Mouse (Mus musculus) forebrain, embryonic 12.5 days (tissue): ENCODE measurements around the gene C3. TPM values are rescaled to one million over a fixed set of nuclear protein-coding genes. Genes with fewer than 3 reads are reported as not detected.
A peak's percentile ranks its signal among the peaks of the same experiment; 100 is the strongest.

Experiments used
- ATAC-seq: fragments of 200-750 bp; cut with Nextera tagmentation; 2 replicates; pipeline ENCODE4 v1.8.0; 2017; ENCODE audit warnings: moderate TSS enrichment; ENCODE audit not compliant: low FRiP score
- H3K27ac ChIP-seq: fragments of 300-500 bp; sonication (generic); 2 replicates; pipeline ENCODE4 v1.5.1; 2016; ENCODE audit warnings: mild to moderate bottlenecking
- H3K27me3 ChIP-seq: fragments of 300-500 bp; sonication (generic); 2 replicates; pipeline ENCODE4 v1.6.1; 2016; ENCODE audit warnings: mild to moderate bottlenecking
- H3K36me3 ChIP-seq: fragments of 300-500 bp; sonication (generic); replicated peaks from 2 replicates; pipeline ENCODE4 v1.6.1; 2016; ENCODE audit warnings: mild to moderate bottlenecking
- H3K4me1 ChIP-seq: fragments of 300-500 bp; sonication (generic); 2 replicates; pipeline ENCODE4 v1.6.1; 2016
- H3K4me2 ChIP-seq: fragments of 300-500 bp; sonication (generic); 2 replicates; pipeline ENCODE4 v1.6.1; 2016; ENCODE audit warnings: mild to moderate bottlenecking, moderate library complexity
- H3K4me3 ChIP-seq: fragments of 300-500 bp; sonication (generic); replicated peaks from 2 replicates; pipeline ENCODE4 v1.5.1; 2016; ENCODE audit warnings: mild to moderate bottlenecking
- H3K9ac ChIP-seq: fragments of 300-500 bp; sonication (generic); 2 replicates; pipeline ENCODE4 v1.6.1; 2016; ENCODE audit warnings: mild to moderate bottlenecking
- H3K9me3 ChIP-seq: fragments of 300-500 bp; sonication (generic); 2 replicates; pipeline ENCODE4 v1.6.1; 2016
- WGBS: fragments of 180-500 bp; shearing (Covaris S2); methylation state at CpG from one replicate; pipeline ENCODE4 v1.1.7; 2016; 5-methylcytosine and 5-hydroxymethylcytosine counted together
- polyA plus RNA-seq: library from polyadenylated mRNA; unstranded; fragments of >200 nt; fragmentation: Nextera tagmentation; extraction: Ambion mirVana; gene quantifications from 2 replicates; pipeline ENCODE4 v1.2.1, GENCODE M21; 2016

C3 gene
- polyA plus RNA-seq, 1 experiment from 2014 or later = 0.04 TPM

GRCm38 (mm10) chr17:57248201-57248699, 20.3 kb upstream of the C3 start, which contains the start of gene Gpr108:
Gpr108 (minus strand) TSS chr17:57248446.
- peaks cover 17% of the 10 kb centered on the region for H3K36me3 ChIP-seq
- H3K4me2 ChIP-seq = peak within 1 kb of the TSS; percentile 85
- WGBS = under 1% methylated on average over 12 of the region's 12 CpGs
- peak within 1 kb of the TSS; percentile 72 for H3K9ac ChIP-seq
- H3K4me1 ChIP-seq = peaks cover 36% of the 10 kb centered on the region
- no peaks in the 10 kb centered on the region for H3K27me3 ChIP-seq
- peak; percentile 69 for ATAC-seq
- H3K27ac ChIP-seq = peak within 1 kb of the TSS; percentile 95
- peak within 1 kb of the TSS; percentile 64 for H3K4me3 ChIP-seq
- H3K9me3 ChIP-seq = no peaks in the 10 kb centered on the region

GRCm38 (mm10) chr17:57247393-57248200, 19.7 kb upstream of the C3 start:
- peak; percentile 93 for ATAC-seq

DNA sequence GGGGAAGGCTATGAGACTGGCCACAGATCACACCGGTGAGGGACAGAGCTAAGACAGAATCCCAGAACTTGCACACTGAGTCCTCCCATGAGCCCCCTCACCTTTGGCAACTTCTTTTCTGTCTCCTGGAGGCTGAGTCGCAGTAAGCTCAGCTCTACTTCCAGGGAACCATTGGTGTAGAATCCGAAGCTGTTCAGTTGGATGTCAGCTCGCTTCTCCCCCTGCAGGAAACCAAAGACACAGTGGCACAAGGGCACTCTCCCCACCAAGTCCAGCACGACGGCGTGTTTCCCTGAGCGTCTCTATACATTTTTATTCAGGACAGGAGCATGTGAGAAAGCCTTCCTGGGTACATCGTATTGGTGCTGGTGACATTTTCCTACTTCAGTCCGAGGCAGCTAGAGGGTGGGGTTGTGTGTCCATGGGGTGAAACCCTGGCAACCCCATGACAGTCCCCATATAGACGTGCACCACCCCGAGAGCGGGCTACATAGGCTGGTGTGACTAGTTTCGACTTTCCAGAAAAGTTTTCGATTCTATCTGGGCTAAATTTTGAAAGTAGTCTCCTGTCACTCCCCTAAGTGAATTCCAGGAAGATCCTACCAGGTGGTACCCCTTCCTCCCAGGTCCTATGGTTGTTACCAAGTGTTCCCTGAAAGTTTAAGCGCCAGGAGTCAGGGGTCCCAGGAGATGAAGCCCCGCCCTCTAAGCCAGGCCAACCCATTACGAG, 18.9 kb upstream of the C3 start:
- Histone ChIP-seq H3K9ac (peak overlapping the region; percentile 72), H3K4me2 (peak overlapping the region; percentile 65), H3K27ac (peak overlapping the region; percentile 95), H3K36me3 (peaks cover 29% of the 10 kb centered on the region), H3K9me3 (no peaks in the 10 kb centered on the region), H3K4me3 (peak overlapping the region; percentile 64), H3K4me1 (peaks cover 36% of the 10 kb centered on the region), H3K27me3 (no peaks in the 10 kb centered on the region)
- WGBS = 6% methylated on average over 18 of the region's 18 CpGs
- ATAC-seq = peak; percentile 0; the same call in 1 of the 2 replicates

More at GRCm38 (mm10) chr17:57247393-57248200, 19.7 kb upstream of the C3 start:
- Histone ChIP-seq H3K9me3 (no peaks in the 10 kb centered on the region), H3K9ac (peak overlapping the region; percentile 72), H3K27me3 (no peaks in the 10 kb centered on the region), H3K4me3 (peak overlapping the region; percentile 64), H3K27ac (peak overlapping the region; percentile 95), H3K4me2 (peak overlapping the region; percentile 85), H3K4me1 (peaks cover 36% of the 10 kb centered on the region), H3K36me3 (peaks cover 21% of the 10 kb centered on the region)
- under 1% methylated on average over 46 of the region's 46 CpGs for WGBS

- peaks cover 34% of the 10 kb centered on the region for H3K36me3 ChIP-seq
- H3K27ac ChIP-seq = no peak overlapping the region
- no peak for ATAC-seq
- 93% methylated on average over 10 of the region's 10 CpGs for WGBS
- no peaks in the 10 kb centered on the region for H3K27me3 ChIP-seq
- no peak overlapping the region for H3K9ac ChIP-seq
- no peak overlapping the region for H3K4me3 ChIP-seq
- peaks cover 29% of the 10 kb centered on the region for H3K4me1 ChIP-seq
- H3K4me2 ChIP-seq = no peak overlapping the region
- no peaks in the 10 kb centered on the region for H3K9me3 ChIP-seq
These were observed 17.5 kb upstream of the C3 start for GRCm38 (mm10) chr17:57245311-57245929.

DNA sequence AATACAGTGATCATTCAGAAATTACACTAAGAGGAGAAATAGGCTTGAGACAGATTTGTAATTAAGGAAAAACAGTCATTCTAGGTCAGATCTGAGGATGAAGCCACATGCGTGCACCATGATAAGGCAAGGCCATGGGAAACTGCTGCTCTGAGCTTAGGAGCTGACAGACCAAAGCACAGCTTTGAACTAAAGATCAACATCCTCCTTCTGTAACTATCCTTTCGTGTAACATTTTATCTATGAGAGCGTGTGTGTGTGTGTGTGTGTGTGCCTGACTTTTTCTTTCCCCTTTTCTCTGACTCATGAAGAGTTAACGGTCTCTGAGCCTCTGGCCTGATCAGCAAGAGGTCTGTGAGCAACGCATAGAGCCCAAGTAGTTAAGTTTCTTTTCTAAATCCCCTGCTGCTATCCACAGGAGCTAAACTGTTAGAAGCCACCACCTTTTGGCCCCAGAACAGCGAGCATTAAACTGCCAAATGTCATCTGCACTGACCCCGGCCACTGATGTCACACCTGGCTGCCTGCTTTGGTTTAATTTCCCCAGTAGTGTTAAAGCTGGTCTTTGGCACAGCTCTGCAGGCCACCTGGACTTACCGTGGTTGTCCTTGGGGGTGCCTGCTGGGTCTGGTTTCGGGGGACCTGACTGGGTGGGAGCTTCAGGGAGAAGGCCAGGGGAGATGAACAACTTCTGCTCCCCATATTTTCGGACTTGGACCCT, 15.9 kb upstream of the C3 start:
- Histone ChIP-seq H3K36me3 (peaks cover 34% of the 10 kb centered on the region), H3K9ac (0 out of 2 replicates have a peak overlapping the region, but pooled peaks have one; percentile 17), H3K4me3 (no peak overlapping the region), H3K9me3 (no peaks in the 10 kb centered on the region), H3K27ac (no peak overlapping the region), H3K4me2 (no peak overlapping the region), H3K4me1 (peaks cover 18% of the 10 kb centered on the region), H3K27me3 (no peaks in the 10 kb centered on the region)
- no peak for ATAC-seq
- 82% methylated on average over 10 of the region's 10 CpGs for WGBS

GRCm38 (mm10) chr17:57237181-57237580, 9.2 kb upstream of the C3 start:
- no peaks in the 10 kb centered on the region for H3K9me3 ChIP-seq
- H3K27me3 ChIP-seq = no peaks in the 10 kb centered on the region; the same call in 1 of the 2 replicates
- no peak overlapping the region for H3K4me2 ChIP-seq
- H3K9ac ChIP-seq = no peak overlapping the region
- H3K4me3 ChIP-seq = no peak overlapping the region
- H3K4me1 ChIP-seq = no peaks in the 10 kb centered on the region
- WGBS = 94% methylated on average over 9 of the region's 9 CpGs
- ATAC-seq = no peak
- peaks cover 42% of the 10 kb centered on the region for H3K36me3 ChIP-seq
- no peak overlapping the region for H3K27ac ChIP-seq

GRCm38 (mm10) chr17:57235803-57236202, 7.9 kb upstream of the C3 start:
- Histone ChIP-seq H3K4me3 (no peak overlapping the region), H3K27me3 (no peaks in the 10 kb centered on the region; the same call in 1 of the 2 replicates), H3K36me3 (peaks cover 34% of the 10 kb centered on the region), H3K9me3 (no peaks in the 10 kb centered on the region), H3K4me1 (no peaks in the 10 kb centered on the region), H3K4me2 (no peak overlapping the region), H3K27ac (no peak overlapping the region), H3K9ac (no peak overlapping the region)
- WGBS = 86% methylated on average over 5 of the region's 5 CpGs
- no peak for ATAC-seq

- Histone ChIP-seq H3K27ac (no peak overlapping the region), H3K4me1 (no peaks in the 10 kb centered on the region), H3K27me3 (no peaks in the 10 kb centered on the region; the same call in 1 of the 2 replicates), H3K36me3 (peaks cover 34% of the 10 kb centered on the region), H3K9me3 (no peaks in the 10 kb centered on the region), H3K4me3 (no peak overlapping the region), H3K9ac (no peak overlapping the region), H3K4me2 (no peak overlapping the region)
- 83% methylated on average over 12 of the region's 12 CpGs for WGBS
- no peak for ATAC-seq
These were observed 6.5 kb upstream of the C3 start for GRCm38 (mm10) chr17:57234254-57234928.

DNA sequence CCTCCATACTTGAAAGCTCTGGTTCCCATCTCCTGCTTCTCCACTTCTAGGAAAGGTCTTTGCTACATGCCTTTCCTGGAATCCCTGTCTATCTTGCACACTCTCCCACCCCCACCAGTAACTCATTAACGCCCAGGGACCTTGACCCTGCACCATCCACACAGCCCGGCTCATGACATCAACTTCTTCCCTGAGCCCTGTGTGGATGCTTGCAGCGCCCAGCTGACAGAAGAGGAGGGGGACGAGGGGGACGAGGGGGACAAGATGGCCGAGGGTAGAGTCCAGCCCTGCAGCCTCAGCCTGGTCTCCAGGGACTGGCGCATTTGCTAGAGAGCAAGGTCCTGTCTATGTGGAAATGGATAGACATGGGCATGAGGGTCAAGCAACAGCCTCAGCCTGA, 5.1 kb upstream of the C3 start:
- peaks cover 34% of the 10 kb centered on the region for H3K36me3 ChIP-seq
- ATAC-seq = no peak
- H3K4me3 ChIP-seq = no peak overlapping the region
- H3K9ac ChIP-seq = no peak overlapping the region
- 56% methylated on average over 6 of the region's 7 CpGs for WGBS
- H3K27me3 ChIP-seq = no peaks in the 10 kb centered on the region; the same call in 1 of the 2 replicates
- H3K4me1 ChIP-seq = no peaks in the 10 kb centered on the region
- H3K9me3 ChIP-seq = no peaks in the 10 kb centered on the region
- H3K4me2 ChIP-seq = no peak overlapping the region
- H3K27ac ChIP-seq = no peak overlapping the region

GRCm38 (mm10) chr17:57232200-57232599, 4.3 kb upstream of the C3 start:
- Histone ChIP-seq H3K27me3 (no peaks in the 10 kb centered on the region; the same call in 1 of the 2 replicates), H3K9me3 (no peaks in the 10 kb centered on the region), H3K27ac (no peak overlapping the region), H3K36me3 (peaks cover 26% of the 10 kb centered on the region), H3K4me1 (no peaks in the 10 kb centered on the region), H3K4me3 (no peak overlapping the region), H3K4me2 (no peak overlapping the region), H3K9ac (no peak overlapping the region)
- no peak for ATAC-seq
- 86% methylated on average over 1 of the region's 1 CpGs for WGBS

- no peak overlapping the region for H3K27ac ChIP-seq
- no peak overlapping the region for H3K4me3 ChIP-seq
- peaks cover 19% of the 10 kb centered on the region for H3K36me3 ChIP-seq
- H3K4me2 ChIP-seq = no peak overlapping the region
- no peaks in the 10 kb centered on the region for H3K4me1 ChIP-seq
- H3K9me3 ChIP-seq = no peaks in the 10 kb centered on the region
- no peaks in the 10 kb centered on the region; the same call in 1 of the 2 replicates for H3K27me3 ChIP-seq
- ATAC-seq = no peak
- no peak overlapping the region for H3K9ac ChIP-seq
These were observed 3.4 kb upstream of the C3 start for GRCm38 (mm10) chr17:57231321-57231771.
